Mouse (Mus musculus): ENCODE measurements around the gene Pla1a. TPM values are rescaled to one million over a fixed set of nuclear protein-coding genes. Genes with fewer than 3 reads are reported as not detected.

The Pla1a gene
- polyA plus RNA-seq, 1 experiment from 2014 or later, result 0.23 TPM

DNA sequence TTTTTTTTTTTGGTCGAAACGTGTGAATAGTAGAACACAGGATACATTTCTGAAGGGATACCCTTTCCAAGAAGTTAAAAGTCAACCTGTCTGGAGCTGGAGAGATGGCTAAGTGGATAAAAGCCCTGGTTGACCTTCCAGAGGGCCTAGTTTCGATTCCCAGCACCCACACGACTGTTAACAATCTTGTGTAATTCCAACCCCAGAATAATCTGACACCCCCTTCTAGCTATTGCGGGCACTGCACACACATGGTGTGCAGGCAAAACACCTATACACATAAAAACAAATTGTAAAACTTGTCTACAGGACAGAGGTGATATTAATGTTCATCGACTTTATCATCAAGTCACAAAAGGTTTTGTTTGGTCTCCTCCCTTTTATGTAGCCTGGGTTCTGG, 85.4 kb downstream of the Pla1a start:
- H3K27ac ChIP-seq (ENCODE audit: low read depth, low read length), result no peak overlapping the region
- H3K27me3 ChIP-seq (ENCODE audit: control insufficient read depth, insufficient read depth, low read length), result no peaks in the 10 kb centered on the region
- peaks cover 3% of the 10 kb centered on the region; the same call in 1 of the 2 replicates for H3K4me1 ChIP-seq (ENCODE audit: control insufficient read depth, insufficient read depth, low read length)
- H3K36me3 ChIP-seq (ENCODE audit: control insufficient read depth, insufficient read depth, low read length), result 0 out of 2 replicates have a peak, but pooled peaks cover 2% of the 10 kb centered on the region
- H3K9me3 ChIP-seq (ENCODE audit: control insufficient read depth, low read length), result no peaks in the 10 kb centered on the region
- H3K9ac ChIP-seq (ENCODE audit: low read length), result no peak overlapping the region; the same call in 1 of the 2 replicates
- H3K4me3 ChIP-seq (ENCODE audit: low read depth, low read length), result peak overlapping the region; percentile 70
- DNase-seq (ENCODE audit: low spot score), result no peak
- no peak for ATAC-seq (ENCODE audit: insufficient read depth, low FRiP score, low TSS enrichment)
- 64% methylated on average over 6 of the region's 6 CpGs for WGBS
- H3K4me2 ChIP-seq (ENCODE audit: low read depth), result peak overlapping the region; percentile 36

DNA sequence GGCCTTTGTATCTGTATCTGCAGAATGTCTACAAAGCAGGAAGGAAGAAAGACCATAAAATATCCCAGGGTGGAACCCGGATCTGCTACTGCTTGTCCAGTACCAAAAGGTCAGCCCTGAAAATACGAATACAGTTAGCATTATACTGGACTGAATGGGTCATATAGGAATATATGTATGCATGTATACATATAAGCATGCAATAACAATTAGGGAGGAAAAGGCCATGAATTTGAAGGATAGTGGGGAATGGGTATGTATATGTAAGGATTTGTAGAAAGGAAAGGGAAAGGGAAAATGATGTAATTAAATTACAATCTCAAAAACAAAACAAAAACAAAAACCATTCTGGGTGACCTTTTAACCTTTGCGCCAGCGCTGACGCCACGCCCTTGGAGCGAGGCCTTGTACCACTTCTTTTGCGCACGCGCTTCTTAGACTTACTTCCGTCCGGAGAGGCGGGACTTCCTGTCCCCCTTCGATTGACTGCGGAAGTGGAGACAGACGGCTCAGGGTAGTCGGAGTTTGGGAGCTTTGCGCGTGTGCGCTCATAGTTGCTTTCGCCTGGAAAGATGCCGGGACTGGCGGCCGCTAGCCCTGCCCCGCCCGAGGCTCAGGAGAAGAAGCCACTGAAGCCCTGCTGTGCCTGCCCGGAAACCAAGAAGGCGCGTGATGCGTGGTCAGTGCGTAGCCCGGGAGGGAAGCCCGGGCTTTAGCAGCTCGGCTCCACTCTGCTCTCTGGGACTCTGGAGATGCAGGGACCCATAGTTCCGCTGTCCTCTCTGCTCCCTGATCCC, 86.2 kb downstream of the Pla1a start, which contains the start of the genes Cox17 and Gm21987:
Gene Cox17 (plus strand): TSS at position 463 of the 797 bp plus-strand sequence.
Gene Gm21987 (plus strand): TSS at position 512 of the 797 bp plus-strand sequence.
- Histone ChIP-seq H3K4me3 (ENCODE audit: low read depth, low read length) (peak within 1 kb of the TSS; percentile 70), H3K4me2 (ENCODE audit: low read depth) (peak within 1 kb of the TSS; percentile 36), H3K36me3 (ENCODE audit: control insufficient read depth, insufficient read depth, low read length) (0 out of 2 replicates have a peak, but pooled peaks cover 2% of the 10 kb centered on the region), H3K9me3 (ENCODE audit: control insufficient read depth, low read length) (no peaks in the 10 kb centered on the region), H3K27ac (ENCODE audit: low read depth, low read length) (peak within 1 kb of the TSS; percentile 73), H3K4me1 (ENCODE audit: control insufficient read depth, insufficient read depth, low read length) (peaks cover 3% of the 10 kb centered on the region; the same call in 1 of the 2 replicates), H3K9ac (ENCODE audit: low read length) (peak within 1 kb of the TSS; percentile 72), H3K27me3 (ENCODE audit: control insufficient read depth, insufficient read depth, low read length) (no peaks in the 10 kb centered on the region)
- ATAC-seq (ENCODE audit: insufficient read depth, low FRiP score, low TSS enrichment), result peak; percentile 94
- DNase-seq (ENCODE audit: low spot score), result peak; percentile 91
- WGBS, result 2% methylated on average over 35 of the region's 35 CpGs

Other genes with a start within 250 kb of the Pla1a start
- not detected in 2 replicates for gene Nr1i2, start 138.3 kb downstream of the Pla1a start, polyA plus RNA-seq (2014; fragmentation: Nextera tagmentation; extraction: Ambion mirVana)
- 0.19 and 0.27 TPM in 2 replicates for gene Maats1, start 91.0 kb downstream of the Pla1a start, polyA plus RNA-seq (2014; fragmentation: Nextera tagmentation; extraction: Ambion mirVana)
- 113 and 118 TPM in 2 replicates for gene Cox17, start 86.2 kb downstream of the Pla1a start, polyA plus RNA-seq (2014; fragmentation: Nextera tagmentation; extraction: Ambion mirVana)
- not detected in 2 replicates for gene Gm21987, start 86.1 kb downstream of the Pla1a start, polyA plus RNA-seq (2014; fragmentation: Nextera tagmentation; extraction: Ambion mirVana)
- gene Popdc2, start 70.9 kb downstream of the Pla1a start, polyA plus RNA-seq (2014; fragmentation: Nextera tagmentation; extraction: Ambion mirVana), result 1.2 and 1.3 TPM in 2 replicates
- 143 and 144 TPM in 2 replicates for gene Adprh, start 19.6 kb upstream of the Pla1a start, polyA plus RNA-seq (2014; fragmentation: Nextera tagmentation; extraction: Ambion mirVana)
- 0.54 and 0.72 TPM in 2 replicates for gene Cd80, start 22.4 kb upstream of the Pla1a start, polyA plus RNA-seq (2014; fragmentation: Nextera tagmentation; extraction: Ambion mirVana)
- gene Timmdc1, start 89.5 kb upstream of the Pla1a start, polyA plus RNA-seq (2014; fragmentation: Nextera tagmentation; extraction: Ambion mirVana), result 29.6 and 33.3 TPM in 2 replicates
- gene Poglut1, start 117.1 kb upstream of the Pla1a start, polyA plus RNA-seq (2014; fragmentation: Nextera tagmentation; extraction: Ambion mirVana), result 69.8 and 70.4 TPM in 2 replicates
- gene Tmem39a, start 125.6 kb upstream of the Pla1a start, polyA plus RNA-seq (2014; fragmentation: Nextera tagmentation; extraction: Ambion mirVana), result 94.3 and 96.1 TPM in 2 replicates

Data from neural tube, embryonic 11.5 days (tissue).